Mouse (Mus musculus) lung, postnatal 0 days (tissue): ENCODE results near the gene Adgrg3. TPM values are rescaled to one million over a fixed set of nuclear protein-coding genes. Genes with fewer than 3 reads are reported as not detected.

Source experiments
- ATAC-seq: fragments of 200-750 bp; cut with Nextera tagmentation; 2 replicates; pipeline ENCODE4 v1.8.0; 2017; ENCODE audit warnings: moderate library complexity
- DNase-seq: peaks from one replicate; pipeline ENCODE4 v3.0.0-alpha.2; 2016; ENCODE audit warnings: low spot score
- H3K27ac ChIP-seq: fragments of 300-500 bp; sonication (generic); 2 replicates; pipeline ENCODE4 v1.5.1; 2014; ENCODE audit warnings: antibody characterized with exemption, mild to moderate bottlenecking, low read length, mixed read lengths
- H3K27me3 ChIP-seq: fragments of 300-500 bp; sonication (generic); replicated peaks from 2 replicates; pipeline ENCODE4 v1.6.1; 2014; ENCODE audit warnings: low read length, mixed read lengths; ENCODE audit not compliant: insufficient read depth
- H3K36me3 ChIP-seq: fragments of 300-500 bp; sonication (generic); 2 replicates; pipeline ENCODE4 v1.6.1; 2014; ENCODE audit warnings: low read length, mixed read lengths; ENCODE audit not compliant: insufficient read depth
- H3K4me1 ChIP-seq: fragments of 300-500 bp; sonication (generic); 2 replicates; pipeline ENCODE4 v1.6.1; 2014; ENCODE audit warnings: antibody characterized with exemption, low read depth, low read length, mixed read lengths; ENCODE audit not compliant: insufficient read depth
- H3K4me2 ChIP-seq: fragments of 300-500 bp; sonication (generic); replicated peaks from 2 replicates; pipeline ENCODE4 v1.6.1; 2014; ENCODE audit warnings: low read depth, mild to moderate bottlenecking, low read length, moderate library complexity, mixed read lengths
- H3K4me3 ChIP-seq: fragments of 300-500 bp; sonication (generic); 2 replicates; pipeline ENCODE4 v1.5.1; 2014; ENCODE audit warnings: low read depth, low read length
- H3K9ac ChIP-seq: fragments of 300-500 bp; sonication (generic); replicated peaks from 2 replicates; pipeline ENCODE4 v1.6.1; 2014; ENCODE audit warnings: low read depth, mild to moderate bottlenecking
- H3K9me3 ChIP-seq: fragments of 300-500 bp; sonication (generic); 2 replicates; pipeline ENCODE4 v1.6.1; 2016; ENCODE audit warnings: low read length, mixed read lengths
- CTCF ChIP-seq: IDR thresholded peaks from 2 replicates; pipeline ENCODE4 v1.5.1; 2016; ENCODE audit warnings: antibody characterized with exemption, mild to moderate bottlenecking
- EP300 ChIP-seq: IDR thresholded peaks from 2 replicates; pipeline ENCODE4 v1.6.1; 2016; ENCODE audit warnings: antibody characterized with exemption, mild to moderate bottlenecking, control low read depth
- WGBS: fragments of 180-500 bp; shearing (Covaris S2); extraction: QIAGEN DNeasy Blood & Tissue Kit; methylation state at CpG from one replicate; pipeline ENCODE4 v1.1.7; 2014; 5-methylcytosine and 5-hydroxymethylcytosine counted together
- polyA plus RNA-seq: library from polyadenylated mRNA; unstranded; fragments of >200 nt; fragmentation: Nextera tagmentation; extraction: Ambion mirVana; gene quantifications from 2 replicates; pipeline ENCODE4 v1.2.1, GENCODE M21; 2015

Gene Adgrg3
- polyA plus RNA-seq, 1 experiment from 2014 or later = 5.3 TPM

GRCm38 (mm10) chr8:94999956-95000355 lies 17.5 kb upstream of the Adgrg3 start:
- Histone ChIP-seq H3K27ac (peak overlapping the region; percentile 83), H3K4me3 (no peak overlapping the region), H3K9me3 (no peaks in the 10 kb centered on the region), H3K36me3 (no peaks in the 10 kb centered on the region), H3K27me3 (no peaks in the 10 kb centered on the region), H3K9ac (no peak overlapping the region), H3K4me1 (peaks cover 15% of the 10 kb centered on the region; the same call in 1 of the 2 replicates), H3K4me2 (no peak overlapping the region)
- ATAC-seq = peak; percentile 69
- WGBS = 35% methylated on average over 6 of the region's 6 CpGs
- DNase-seq = peak; percentile 78
- peak; percentile 85 for TF ChIP-seq EP300
- no peak for TF ChIP-seq CTCF

- WGBS = 19% methylated on average over 5 of the region's 5 CpGs
Observed at GRCm38 (mm10) chr8:95000684-95001083, 16.8 kb upstream of the Adgrg3 start.

GRCm38 (mm10) chr8:95001165-95001564 lies 16.3 kb upstream of the Adgrg3 start:
- Histone ChIP-seq H3K27me3 (no peaks in the 10 kb centered on the region), H3K36me3 (no peaks in the 10 kb centered on the region), H3K9me3 (no peaks in the 10 kb centered on the region), H3K4me2 (no peak overlapping the region), H3K9ac (no peak overlapping the region), H3K4me3 (no peak overlapping the region), H3K4me1 (peaks cover 15% of the 10 kb centered on the region; the same call in 1 of the 2 replicates), H3K27ac (peak overlapping the region; percentile 83)
- ATAC-seq = no peak
- TF ChIP-seq CTCF = no peak
- no peak for TF ChIP-seq EP300
- DNase-seq = no peak
- WGBS = 58% methylated on average over 5 of the region's 5 CpGs

More at GRCm38 (mm10) chr8:95000684-95001083, 16.8 kb upstream of the Adgrg3 start:
- DNase-seq (peak; percentile 89), ATAC-seq (peak; percentile 63)
- H3K36me3 ChIP-seq = no peaks in the 10 kb centered on the region
- H3K9me3 ChIP-seq = no peaks in the 10 kb centered on the region
- no peak overlapping the region for H3K9ac ChIP-seq
- peaks cover 15% of the 10 kb centered on the region; the same call in 1 of the 2 replicates for H3K4me1 ChIP-seq
- TF ChIP-seq EP300 = peak; percentile 29; the same call in 1 of the 2 replicates
- no peak for TF ChIP-seq CTCF
- 0 out of 2 replicates have a peak overlapping the region, but pooled peaks have one; percentile 3 for H3K4me2 ChIP-seq
- H3K27me3 ChIP-seq = no peaks in the 10 kb centered on the region
- H3K27ac ChIP-seq = peak overlapping the region; percentile 83
- no peak overlapping the region for H3K4me3 ChIP-seq

GRCm38 (mm10) chr8:95001655-95002054 lies 15.8 kb upstream of the Adgrg3 start:
- Histone ChIP-seq H3K4me1 (peaks cover 15% of the 10 kb centered on the region; the same call in 1 of the 2 replicates), H3K27ac (peak overlapping the region; percentile 83), H3K36me3 (no peaks in the 10 kb centered on the region), H3K9me3 (no peaks in the 10 kb centered on the region), H3K4me3 (no peak overlapping the region), H3K27me3 (no peaks in the 10 kb centered on the region), H3K9ac (no peak overlapping the region), H3K4me2 (no peak overlapping the region)
- DNase-seq (peak; percentile 93), ATAC-seq (peak; percentile 69)
- TF ChIP-seq CTCF = peak; percentile 98
- peak; percentile 86 for TF ChIP-seq EP300
- WGBS = 4% methylated on average over 7 of the region's 7 CpGs

- ATAC-seq (peak; percentile 0; the same call in 1 of the 2 replicates), DNase-seq (no peak)
- WGBS = 40% methylated on average over 8 of the region's 8 CpGs
- no peak overlapping the region for H3K4me2 ChIP-seq
- H3K27me3 ChIP-seq = no peaks in the 10 kb centered on the region
- no peak for TF ChIP-seq CTCF
- TF ChIP-seq EP300 = no peak
- H3K4me3 ChIP-seq = no peak overlapping the region
- no peak overlapping the region for H3K27ac ChIP-seq
- no peak overlapping the region for H3K9ac ChIP-seq
- H3K36me3 ChIP-seq = no peaks in the 10 kb centered on the region
- no peaks in the 10 kb centered on the region for H3K9me3 ChIP-seq
- H3K4me1 ChIP-seq = peaks cover 15% of the 10 kb centered on the region; the same call in 1 of the 2 replicates
Observed at GRCm38 (mm10) chr8:95002089-95002655, 15.3 kb upstream of the Adgrg3 start.

- Histone ChIP-seq H3K4me1 (no peaks in the 10 kb centered on the region), H3K36me3 (no peaks in the 10 kb centered on the region), H3K4me2 (no peak overlapping the region), H3K9me3 (no peaks in the 10 kb centered on the region), H3K27me3 (no peaks in the 10 kb centered on the region), H3K4me3 (no peak overlapping the region), H3K27ac (no peak overlapping the region), H3K9ac (no peak overlapping the region)
- TF ChIP-seq CTCF = no peak
- TF ChIP-seq EP300 = no peak
- ATAC-seq (no peak), DNase-seq (no peak)
- WGBS = 80% methylated on average over 14 of the region's 15 CpGs
Observed at GRCm38 (mm10) chr8:95012442-95012919, 5.0 kb upstream of the Adgrg3 start.
